Mouse (Mus musculus): ENCODE measurements around the gene Retreg3. TPM values are rescaled to one million over a fixed set of nuclear protein-coding genes. Genes with fewer than 3 reads are reported as not detected.

Retreg3 gene
- polyA plus RNA-seq, 1 experiment from 2014 or later: 13.2 TPM

DNA sequence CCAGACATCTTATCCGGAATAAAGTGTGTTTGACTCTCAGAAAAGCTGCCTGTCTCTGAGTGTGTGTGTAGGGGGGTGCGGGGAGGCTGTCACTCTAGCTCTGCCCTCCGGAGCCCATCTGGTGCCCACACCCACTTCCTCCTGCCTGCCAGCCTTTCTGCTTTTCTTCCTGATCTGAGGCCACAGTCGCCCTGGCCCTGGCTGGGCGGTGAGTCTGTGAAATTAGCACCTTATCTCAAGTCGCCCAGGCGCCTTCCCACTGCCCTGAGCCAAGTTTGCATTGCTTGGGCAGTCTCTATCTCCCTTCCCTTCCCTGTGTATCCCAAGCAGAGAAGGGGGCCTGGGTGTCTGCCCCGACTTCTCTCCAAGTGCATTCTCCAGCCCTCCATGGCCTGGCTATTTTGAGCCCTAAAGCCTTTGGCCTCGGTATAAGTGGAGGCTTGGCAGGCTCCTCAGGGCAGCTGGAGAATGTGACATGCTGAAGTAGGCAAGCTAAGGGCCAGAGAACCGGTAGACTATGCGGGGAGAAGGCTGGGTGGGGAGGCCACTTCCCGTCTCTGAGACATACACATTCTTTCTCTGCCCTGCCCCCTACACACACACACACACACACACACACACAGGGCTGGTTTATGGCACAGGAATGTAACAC is 55.9 kb downstream of the Retreg3 start:
- peak; percentile 81 for ATAC-seq
- H3K4me1 ChIP-seq (ENCODE audit: control insufficient read depth, insufficient read depth, low read length): peaks cover 62% of the 10 kb centered on the region

DNA sequence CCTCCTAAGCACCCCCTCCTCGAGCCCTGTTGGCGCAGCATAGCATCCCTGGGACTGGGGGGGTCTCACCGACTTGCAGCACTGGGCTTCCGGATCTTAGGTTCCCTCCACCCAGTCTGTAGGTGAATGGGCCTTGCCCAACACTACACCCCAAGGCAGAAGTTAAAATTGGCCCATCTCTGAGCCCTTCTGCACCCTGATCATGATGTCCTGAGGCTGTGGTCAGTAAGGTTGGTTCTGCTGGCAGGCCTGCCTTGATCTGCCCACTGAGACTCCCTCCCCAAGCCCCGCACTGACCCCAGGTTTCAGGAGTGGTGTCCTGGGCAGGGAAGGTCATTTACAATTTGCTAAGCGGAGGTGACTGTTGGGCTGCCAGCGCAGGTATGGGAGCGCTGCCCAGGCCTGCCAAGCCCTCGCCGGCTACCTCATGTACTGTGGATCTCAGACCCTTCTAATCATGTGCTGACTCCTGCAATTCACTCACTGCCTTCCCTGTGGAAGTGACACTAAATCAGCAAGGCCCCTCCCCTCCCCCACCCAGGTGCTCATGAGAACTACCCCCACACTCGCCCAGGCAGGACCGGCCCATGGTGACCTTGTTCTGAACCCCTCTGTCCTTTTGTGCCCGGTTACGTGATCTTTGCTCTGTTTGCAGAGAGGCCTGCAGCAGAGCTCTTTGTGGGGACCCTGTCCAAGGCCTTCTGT is 56.6 kb downstream of the Retreg3 start:
- H3K27me3 ChIP-seq (replicated peaks; ENCODE audit: control insufficient read depth, insufficient read depth, low read length): no peaks in the 10 kb centered on the region
- 0 out of 2 replicates have a peak overlapping the region, but pooled peaks have one; percentile 0 for H3K4me2 ChIP-seq (ENCODE audit: low read depth, low read length)
- H3K4me3 ChIP-seq (ENCODE audit: low read length): no peak overlapping the region
- peaks cover 69% of the 10 kb centered on the region for H3K4me1 ChIP-seq (ENCODE audit: control insufficient read depth, insufficient read depth, low read length)
- H3K36me3 ChIP-seq (ENCODE audit: control insufficient read depth, insufficient read depth, low read length): no peaks in the 10 kb centered on the region
- ATAC-seq: peak; percentile 49; the same call in 1 of the 2 replicates
- H3K9me3 ChIP-seq (ENCODE audit: control insufficient read depth, low read length): no peaks in the 10 kb centered on the region
- peak overlapping the region; percentile 99 for H3K27ac ChIP-seq (ENCODE audit: low read length)
- WGBS: 57% methylated on average over 14 of the region's 14 CpGs
- peak overlapping the region; percentile 61 for H3K9ac ChIP-seq (ENCODE audit: low read depth, low read length)

More for the DNA sequence above, 55.9 kb downstream of the Retreg3 start:
- H3K4me2 ChIP-seq (ENCODE audit: low read depth, low read length): peak overlapping the region; percentile 29; the same call in 1 of the 2 replicates
- H3K4me3 ChIP-seq (ENCODE audit: low read length): no peak overlapping the region
- H3K36me3 ChIP-seq (ENCODE audit: control insufficient read depth, insufficient read depth, low read length): no peaks in the 10 kb centered on the region
- H3K27me3 ChIP-seq (replicated peaks; ENCODE audit: control insufficient read depth, insufficient read depth, low read length): no peaks in the 10 kb centered on the region
- peak overlapping the region; percentile 61 for H3K9ac ChIP-seq (ENCODE audit: low read depth, low read length)
- H3K9me3 ChIP-seq (ENCODE audit: control insufficient read depth, low read length): no peaks in the 10 kb centered on the region
- 17% methylated on average over 12 of the region's 12 CpGs for WGBS
- peak overlapping the region; percentile 99 for H3K27ac ChIP-seq (ENCODE audit: low read length)

DNA sequence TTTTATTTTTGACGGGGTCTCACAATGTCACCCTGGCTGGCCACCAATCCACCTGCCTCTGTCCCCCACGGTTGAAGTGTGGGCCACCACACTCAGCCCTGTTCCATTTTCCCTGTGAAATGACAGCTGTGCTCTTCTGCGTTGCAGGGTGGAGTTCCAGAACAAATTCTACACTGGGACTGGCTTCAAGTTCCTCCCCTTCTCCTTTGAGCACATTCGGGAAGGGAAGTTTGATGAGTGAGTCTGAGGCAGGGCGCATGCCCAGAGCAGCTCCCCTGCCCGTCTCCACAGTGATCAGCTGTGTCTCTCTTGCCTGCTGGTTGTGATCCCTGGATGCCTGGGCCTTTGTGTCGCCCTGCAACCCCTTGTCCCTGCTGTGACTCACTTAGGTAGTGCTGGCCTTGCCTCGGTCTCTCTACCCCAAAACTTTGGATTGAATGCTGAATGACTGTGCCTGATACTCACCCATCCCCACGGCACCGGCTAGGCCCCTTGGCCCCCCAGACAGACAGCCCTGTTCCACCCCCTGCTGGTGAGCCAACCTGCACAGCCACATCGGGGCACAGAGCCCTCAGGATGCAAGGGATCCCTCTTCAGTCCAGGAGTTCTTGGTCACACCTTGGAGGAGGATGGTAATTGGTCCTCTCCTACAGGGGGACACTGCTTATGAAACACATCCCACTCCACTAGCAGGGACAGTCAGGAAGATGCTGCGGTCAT is 57.4 kb downstream of the Retreg3 start:
- peak overlapping the region; percentile 61; the same call in 1 of the 2 replicates for H3K9ac ChIP-seq (ENCODE audit: low read depth, low read length)
- WGBS: 74% methylated on average over 12 of the region's 12 CpGs
- no peak for ATAC-seq
- peak overlapping the region; percentile 99 for H3K27ac ChIP-seq (ENCODE audit: low read length)
- no peak overlapping the region for H3K4me3 ChIP-seq (ENCODE audit: low read length)
- no peaks in the 10 kb centered on the region for H3K9me3 ChIP-seq (ENCODE audit: control insufficient read depth, low read length)
- H3K36me3 ChIP-seq (ENCODE audit: control insufficient read depth, insufficient read depth, low read length): no peaks in the 10 kb centered on the region
- peaks cover 75% of the 10 kb centered on the region for H3K4me1 ChIP-seq (ENCODE audit: control insufficient read depth, insufficient read depth, low read length)
- H3K4me2 ChIP-seq (ENCODE audit: low read depth, low read length): no peak overlapping the region
- no peaks in the 10 kb centered on the region for H3K27me3 ChIP-seq (replicated peaks; ENCODE audit: control insufficient read depth, insufficient read depth, low read length)

DNA sequence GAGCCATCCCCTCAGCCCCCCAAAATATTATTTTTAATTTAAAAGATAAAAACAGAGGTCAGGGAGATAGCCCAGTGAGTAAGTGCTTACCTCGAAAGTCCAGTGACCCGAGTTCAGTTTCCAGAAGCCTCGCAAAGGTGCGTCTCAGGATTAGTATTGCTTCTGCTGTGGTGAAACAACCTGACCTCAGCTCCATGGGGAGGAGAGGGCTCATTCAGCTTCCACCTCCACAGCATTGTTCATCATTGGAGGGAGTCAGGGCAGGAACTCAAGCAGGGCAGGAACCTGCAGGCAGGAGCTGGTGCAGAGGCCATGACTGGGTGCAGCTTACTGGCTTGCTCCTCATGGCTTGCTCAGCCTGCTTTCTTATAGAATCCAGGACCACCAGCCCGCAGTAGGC is 58.6 kb downstream of the Retreg3 start:
- H3K4me1 ChIP-seq (ENCODE audit: control insufficient read depth, insufficient read depth, low read length): peaks cover 80% of the 10 kb centered on the region
- no peaks in the 10 kb centered on the region for H3K36me3 ChIP-seq (ENCODE audit: control insufficient read depth, insufficient read depth, low read length)
- H3K4me2 ChIP-seq (ENCODE audit: low read depth, low read length): no peak overlapping the region
- WGBS: 78% methylated on average over 5 of the region's 5 CpGs
- peak overlapping the region; percentile 89 for H3K27ac ChIP-seq (ENCODE audit: low read length)
- H3K4me3 ChIP-seq (ENCODE audit: low read length): no peak overlapping the region
- no peaks in the 10 kb centered on the region for H3K9me3 ChIP-seq (ENCODE audit: control insufficient read depth, low read length)
- ATAC-seq: no peak
- no peaks in the 10 kb centered on the region for H3K27me3 ChIP-seq (replicated peaks; ENCODE audit: control insufficient read depth, insufficient read depth, low read length)
- no peak overlapping the region for H3K9ac ChIP-seq (ENCODE audit: low read depth, low read length)

DNA sequence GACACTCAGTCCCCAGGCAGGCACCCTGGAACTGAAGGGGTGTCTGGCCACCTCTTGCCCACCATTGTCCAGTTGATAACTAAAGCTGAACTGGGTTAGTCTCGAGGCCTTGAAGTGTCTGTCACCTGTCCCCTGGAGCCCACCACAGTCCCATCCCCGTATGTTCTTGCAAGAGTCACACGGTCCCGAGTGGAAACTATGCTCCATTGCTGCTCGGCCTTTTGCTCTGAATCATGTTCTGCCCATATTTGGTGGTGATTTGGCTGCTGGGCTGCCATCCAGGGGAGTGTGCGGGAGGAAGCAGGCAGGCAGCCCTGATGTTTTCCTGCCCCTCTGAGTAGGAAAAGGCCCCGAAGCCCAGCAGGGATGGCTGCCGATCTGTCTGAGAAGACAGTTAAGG is 59.6 kb downstream of the Retreg3 start:
- Histone ChIP-seq H3K4me3 (ENCODE audit: low read length) (no peak overlapping the region), H3K27me3 (replicated peaks; ENCODE audit: control insufficient read depth, insufficient read depth, low read length) (no peaks in the 10 kb centered on the region), H3K4me2 (ENCODE audit: low read depth, low read length) (no peak overlapping the region), H3K4me1 (ENCODE audit: control insufficient read depth, insufficient read depth, low read length) (peaks cover 88% of the 10 kb centered on the region), H3K9ac (ENCODE audit: low read depth, low read length) (peak overlapping the region; percentile 54), H3K36me3 (ENCODE audit: control insufficient read depth, insufficient read depth, low read length) (no peaks in the 10 kb centered on the region), H3K27ac (ENCODE audit: low read length) (peak overlapping the region; percentile 89), H3K9me3 (ENCODE audit: control insufficient read depth, low read length) (no peaks in the 10 kb centered on the region)
- 43% methylated on average over 8 of the region's 8 CpGs for WGBS
- no peak for ATAC-seq

DNA sequence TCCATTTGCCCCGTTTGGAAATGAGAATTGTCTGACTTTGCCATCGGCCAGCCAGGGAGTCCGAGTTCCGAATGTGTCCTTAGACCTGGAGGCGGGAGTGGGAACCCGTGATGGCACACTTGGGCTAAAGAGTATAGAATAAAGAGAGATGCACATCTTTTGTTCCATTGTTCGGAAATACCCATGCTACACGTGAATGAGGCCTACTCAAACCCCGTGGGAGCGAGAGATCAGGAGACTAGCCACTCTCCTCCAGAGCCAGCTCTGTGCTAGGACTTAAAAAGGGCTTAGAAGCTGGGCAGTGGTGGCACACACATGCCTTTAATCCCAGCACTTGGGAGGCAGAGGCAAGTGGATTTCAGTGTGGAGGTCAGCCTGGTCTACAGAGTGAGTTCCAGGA is 60.2 kb downstream of the Retreg3 start:
- Histone ChIP-seq H3K27ac (ENCODE audit: low read length) (peak overlapping the region; percentile 89), H3K4me2 (ENCODE audit: low read depth, low read length) (no peak overlapping the region), H3K4me3 (ENCODE audit: low read length) (no peak overlapping the region), H3K9me3 (ENCODE audit: control insufficient read depth, low read length) (no peaks in the 10 kb centered on the region), H3K9ac (ENCODE audit: low read depth, low read length) (0 out of 2 replicates have a peak overlapping the region, but pooled peaks have one; percentile 21), H3K4me1 (ENCODE audit: control insufficient read depth, insufficient read depth, low read length) (peaks cover 86% of the 10 kb centered on the region), H3K36me3 (ENCODE audit: control insufficient read depth, insufficient read depth, low read length) (no peaks in the 10 kb centered on the region; the same call in 1 of the 2 replicates), H3K27me3 (replicated peaks; ENCODE audit: control insufficient read depth, insufficient read depth, low read length) (no peaks in the 10 kb centered on the region)
- ATAC-seq: no peak
- 78% methylated on average over 10 of the region's 10 CpGs for WGBS

DNA sequence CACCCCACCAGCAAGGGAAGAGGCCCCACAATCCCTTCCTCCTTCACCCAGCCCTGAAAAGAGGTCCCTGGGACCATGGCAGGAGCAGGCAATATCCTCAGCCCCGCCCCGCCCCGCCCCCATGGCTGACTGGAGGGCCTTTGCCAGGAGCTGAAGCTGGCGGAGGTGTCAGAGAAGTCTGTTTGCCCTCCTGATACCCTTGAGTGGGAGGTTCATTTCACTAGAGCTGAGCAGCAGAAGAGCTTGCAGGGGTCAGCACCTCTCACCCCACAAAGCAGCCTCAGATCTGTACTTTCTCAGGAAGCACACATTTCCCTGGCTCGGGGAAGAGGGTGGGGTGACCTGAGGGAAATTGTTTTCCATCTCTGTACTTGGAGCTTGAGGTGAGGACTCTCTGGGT is 61.0 kb downstream of the Retreg3 start:
- peaks cover 79% of the 10 kb centered on the region for H3K4me1 ChIP-seq (ENCODE audit: control insufficient read depth, insufficient read depth, low read length)
- peak; percentile 25 for ATAC-seq
- H3K9ac ChIP-seq (ENCODE audit: low read depth, low read length): peak overlapping the region; percentile 31; the same call in 1 of the 2 replicates
- no peaks in the 10 kb centered on the region for H3K9me3 ChIP-seq (ENCODE audit: control insufficient read depth, low read length)
- no peaks in the 10 kb centered on the region; the same call in 1 of the 2 replicates for H3K36me3 ChIP-seq (ENCODE audit: control insufficient read depth, insufficient read depth, low read length)
- 54% methylated on average over 5 of the region's 5 CpGs for WGBS
- H3K27ac ChIP-seq (ENCODE audit: low read length): peak overlapping the region; percentile 89
- H3K4me2 ChIP-seq (ENCODE audit: low read depth, low read length): no peak overlapping the region
- no peaks in the 10 kb centered on the region for H3K27me3 ChIP-seq (replicated peaks; ENCODE audit: control insufficient read depth, insufficient read depth, low read length)
- no peak overlapping the region for H3K4me3 ChIP-seq (ENCODE audit: low read length)

DNA sequence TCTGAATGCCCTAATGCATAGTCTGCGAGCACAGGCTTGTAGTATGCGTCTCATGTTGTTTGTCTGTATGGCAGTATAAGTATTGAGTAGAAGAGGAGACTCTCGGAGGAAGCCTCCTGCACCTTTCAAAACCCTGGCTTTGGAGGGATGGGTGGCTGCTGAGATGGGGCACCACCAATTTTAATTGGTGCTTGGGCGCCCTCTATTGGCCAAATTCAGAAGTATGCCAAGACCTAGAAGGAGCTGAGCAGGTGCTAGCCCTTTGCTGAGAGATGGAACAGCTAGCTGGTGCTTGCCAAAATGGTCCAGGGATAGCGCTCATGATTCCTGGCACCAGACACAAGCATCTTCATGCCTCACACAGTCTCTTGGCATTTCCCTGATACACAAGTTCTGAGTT is 61.8 kb downstream of the Retreg3 start:
- Histone ChIP-seq H3K4me1 (ENCODE audit: control insufficient read depth, insufficient read depth, low read length) (peaks cover 70% of the 10 kb centered on the region), H3K36me3 (ENCODE audit: control insufficient read depth, insufficient read depth, low read length) (no peaks in the 10 kb centered on the region; the same call in 1 of the 2 replicates), H3K9me3 (ENCODE audit: control insufficient read depth, low read length) (no peaks in the 10 kb centered on the region), H3K4me2 (ENCODE audit: low read depth, low read length) (0 out of 2 replicates have a peak overlapping the region, but pooled peaks have one; percentile 19), H3K9ac (ENCODE audit: low read depth, low read length) (peak overlapping the region; percentile 49; the same call in 1 of the 2 replicates), H3K4me3 (ENCODE audit: low read length) (no peak overlapping the region), H3K27ac (ENCODE audit: low read length) (peak overlapping the region; percentile 89), H3K27me3 (replicated peaks; ENCODE audit: control insufficient read depth, insufficient read depth, low read length) (no peaks in the 10 kb centered on the region)
- WGBS: 23% methylated on average over 5 of the region's 5 CpGs
- no peak for ATAC-seq

DNA sequence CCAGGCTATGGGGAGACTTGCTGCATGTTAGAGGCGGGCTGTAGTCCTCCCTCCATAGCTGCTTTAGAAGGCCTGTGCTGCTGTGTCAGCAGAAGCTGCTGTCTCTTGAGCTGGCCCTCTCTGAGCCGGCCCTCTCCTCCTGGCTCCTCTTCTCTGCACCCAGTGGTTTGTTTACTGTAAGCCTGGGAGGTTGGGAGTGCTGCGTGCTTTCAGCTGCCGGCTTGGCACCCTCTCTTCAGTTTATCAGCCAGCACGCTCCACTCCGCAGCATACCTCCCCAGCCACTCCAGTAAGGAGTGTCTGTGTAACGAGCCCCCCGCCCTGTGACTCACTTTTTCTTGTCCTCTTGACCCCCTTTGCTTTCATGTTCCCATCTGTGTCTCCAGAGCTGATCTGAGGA is 62.8 kb downstream of the Retreg3 start:
- 13% methylated on average over 8 of the region's 8 CpGs for WGBS
- Histone ChIP-seq H3K9ac (ENCODE audit: low read depth, low read length) (peak overlapping the region; percentile 49; the same call in 1 of the 2 replicates), H3K27ac (ENCODE audit: low read length) (peak overlapping the region; percentile 85), H3K9me3 (ENCODE audit: control insufficient read depth, low read length) (no peaks in the 10 kb centered on the region), H3K36me3 (ENCODE audit: control insufficient read depth, insufficient read depth, low read length) (no peaks in the 10 kb centered on the region; the same call in 1 of the 2 replicates), H3K27me3 (replicated peaks; ENCODE audit: control insufficient read depth, insufficient read depth, low read length) (no peaks in the 10 kb centered on the region), H3K4me1 (ENCODE audit: control insufficient read depth, insufficient read depth, low read length) (peaks cover 63% of the 10 kb centered on the region), H3K4me3 (ENCODE audit: low read length) (no peak overlapping the region), H3K4me2 (ENCODE audit: low read depth, low read length) (0 out of 2 replicates have a peak overlapping the region, but pooled peaks have one; percentile 19)
- ATAC-seq: peak; percentile 64

Measured in intestine, embryonic 16.5 days (tissue).